Mouse (Mus musculus) CH12.LX (cell line): Measurements from ENCODE around the gene Rnf25.

ENCODE experiments used
- CTCF ChIP-seq, 2 experiments: IDR thresholded peaks in 1 of 2; conservative IDR thresholded peaks in 1 of 2; 2 replicates each; pipeline ENCODE4 v1.5.1; 2011 to 2012; ENCODE audit warnings: low read depth in 2 of 2, low read length in 2 of 2, improper control_type of control experiment in 1 of 2, inconsistent platforms in 1 of 2, mild to moderate bottlenecking in 1 of 2, moderate library complexity in 1 of 2
- E2F4 ChIP-seq: IDR thresholded peaks from 2 replicates; pipeline ENCODE4 v1.6.1; 2011; ENCODE audit warnings: low read depth, low read length, improper control_type of control experiment; ENCODE audit not compliant: insufficient replicate concordance
- ETS1 ChIP-seq: conservative IDR thresholded peaks from 2 replicates; pipeline ENCODE4 v1.6.1; 2012; ENCODE audit warnings: low read depth, mild to moderate bottlenecking, inconsistent platforms, low read length, improper control_type of control experiment, moderate library complexity
- MAX ChIP-seq: IDR thresholded peaks from 2 replicates; pipeline ENCODE4 v1.6.1; 2011; ENCODE audit warnings: low read length, improper control_type of control experiment
- POLR2A ChIP-seq: IDR thresholded peaks from 2 replicates; pipeline ENCODE4 v1.6.1; 2011; ENCODE audit warnings: low read depth, mild to moderate bottlenecking, improper control_type of control experiment, low read length
- POLR2AphosphoS2 ChIP-seq: IDR thresholded peaks from 2 replicates; pipeline ENCODE4 v1.6.1; 2011; ENCODE audit warnings: low read depth, low read length, improper control_type of control experiment
- UBTF ChIP-seq: IDR thresholded peaks from 2 replicates; pipeline ENCODE4 v1.6.1; 2012; ENCODE audit warnings: low read depth, mild to moderate bottlenecking, inconsistent platforms, low read length, improper control_type of control experiment, moderate library complexity
- ZMIZ1 ChIP-seq: IDR thresholded peaks from 2 replicates; pipeline ENCODE4 v1.6.1; 2012; ENCODE audit warnings: low read depth, mild to moderate bottlenecking, inconsistent platforms, low read length, improper control_type of control experiment

GRCm38 (mm10) chr1:74600501-74601266 lies 513 bp downstream of the Rnf25 start:
- TF ChIP-seq UBTF = no peak
- no peak for TF ChIP-seq CTCF (conservative IDR thresholded peaks at IDR 0.05 in 1 of 2, IDR thresholded peaks at IDR 0.05 in 1 of 2; ENCODE audit: low read depth in 2 of 2, low read length in 2 of 2)
- TF ChIP-seq E2F4 = no peak
- no peak for TF ChIP-seq POLR2AphosphoS2
- TF ChIP-seq ETS1 = no peak
- TF ChIP-seq POLR2A = no peak
- TF ChIP-seq MAX = no peak
- TF ChIP-seq ZMIZ1 = no peak
